Mouse (Mus musculus) megakaryocyte progenitor cell, adult 5-6 weeks (primary cell): Measurements from ENCODE around the gene Adgrv1. TPM values are rescaled to one million over a fixed set of nuclear protein-coding genes. Genes with fewer than 3 reads are reported as not detected.
"Not testable (repeated sequence)": the region's sequence is repeated elsewhere in the genome, so short reads cannot be mapped to it uniquely, and the experiment has no call there.

ENCODE experiments used
- ATAC-seq: replicated peaks from 2 replicates; pipeline ENCODE4 v1.8.0; 2016; ENCODE audit warnings: mild to moderate bottlenecking, moderate TSS enrichment, inconsistent platforms; ENCODE audit not compliant: poor library complexity
- total RNA-seq, 2 experiments: library from RNA; stranded (forward) in 1 of 2; stranded (reverse) in 1 of 2; fragments of 157-497, 149-512 nt in 1 of 2; fragments of 200-1000 nt in 1 of 2; gene quantifications; 2 replicates each; pipeline versions ENCODE4 v1.2.3 to v1.2.4; 2015 to 2017

Adgrv1 gene
- total RNA-seq, 2 experiments from 2014 or later, result not detected

DNA sequence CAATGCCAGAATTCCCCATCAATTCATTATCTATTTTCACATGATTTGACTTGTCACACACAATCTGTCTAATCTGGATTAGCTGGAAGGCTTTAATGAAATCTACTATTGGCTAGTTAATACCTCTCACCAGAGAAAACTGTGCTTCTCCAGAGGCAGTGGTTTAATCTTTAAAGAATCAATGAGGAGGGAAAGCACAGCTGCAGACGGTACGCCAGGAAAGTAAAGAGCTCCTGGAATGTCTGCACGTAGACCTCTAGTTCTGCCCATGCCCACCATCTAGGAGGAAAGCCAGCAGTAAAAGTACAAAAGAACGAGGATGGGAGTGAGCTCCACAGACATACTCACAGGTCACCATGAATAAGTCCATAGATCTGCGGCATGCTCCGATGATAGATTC is 362.6 kb downstream of the Adgrv1 start:
- ATAC-seq, result no peak

DNA sequence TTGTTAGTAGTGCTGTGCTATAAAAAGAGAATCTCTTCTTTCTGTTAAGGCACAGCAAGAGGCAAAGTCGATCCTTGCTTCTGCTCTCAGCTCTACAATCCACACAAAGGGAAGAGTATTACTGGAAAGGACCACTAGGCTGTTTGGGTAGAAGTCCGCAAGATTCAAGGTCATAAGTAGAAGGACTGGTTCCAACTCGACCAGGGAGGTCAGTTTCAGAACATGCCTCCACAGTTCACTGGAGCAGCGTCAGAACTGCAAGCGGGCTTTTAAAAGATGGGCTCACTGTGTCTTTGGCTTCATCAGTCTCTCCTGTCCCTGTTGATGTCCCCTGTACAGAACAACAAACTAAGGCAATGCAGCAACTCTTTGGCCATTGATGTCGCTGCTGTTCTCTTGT is 363.9 kb downstream of the Adgrv1 start:
- ATAC-seq, result no peak

DNA sequence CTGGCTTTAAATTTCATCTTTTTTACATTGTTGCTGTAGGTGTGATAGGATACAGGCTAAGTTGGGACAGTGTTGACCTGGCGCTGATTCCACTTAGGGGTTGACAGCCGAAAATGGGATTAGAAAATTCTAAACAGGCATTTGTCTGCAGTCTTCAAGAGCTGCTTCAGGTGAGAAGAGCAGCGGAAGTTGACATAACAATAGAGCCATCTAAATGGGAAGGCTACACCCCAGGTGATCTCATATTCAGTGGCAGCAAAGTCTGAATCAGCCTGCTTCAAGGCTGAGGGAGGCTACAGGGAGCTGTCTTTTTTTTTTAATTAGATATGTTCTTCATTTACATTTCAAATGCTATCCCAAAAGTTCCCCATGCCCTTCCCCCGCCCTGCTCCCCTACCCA is 365.5 kb downstream of the Adgrv1 start:
- ATAC-seq, result not testable (repeated sequence)

DNA sequence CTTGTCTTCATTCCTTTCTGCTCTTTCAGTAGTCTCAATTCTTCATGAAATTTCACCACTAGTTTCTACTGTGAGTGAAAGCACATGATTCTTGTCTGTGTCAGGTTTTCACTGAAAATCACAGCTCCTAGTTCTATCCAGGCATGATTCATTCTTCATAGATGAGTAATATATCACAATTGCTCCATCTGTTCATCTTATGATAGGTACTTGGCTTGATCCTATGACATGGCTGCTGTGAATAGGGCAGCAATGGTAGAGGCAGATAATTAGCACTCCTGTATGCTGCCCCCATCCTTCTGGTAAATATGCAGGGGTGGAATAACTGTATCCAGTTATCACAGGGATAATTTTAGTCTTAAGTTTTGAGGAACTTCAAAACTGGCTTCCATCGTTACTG is 368.5 kb downstream of the Adgrv1 start:
- ATAC-seq, result no peak

DNA sequence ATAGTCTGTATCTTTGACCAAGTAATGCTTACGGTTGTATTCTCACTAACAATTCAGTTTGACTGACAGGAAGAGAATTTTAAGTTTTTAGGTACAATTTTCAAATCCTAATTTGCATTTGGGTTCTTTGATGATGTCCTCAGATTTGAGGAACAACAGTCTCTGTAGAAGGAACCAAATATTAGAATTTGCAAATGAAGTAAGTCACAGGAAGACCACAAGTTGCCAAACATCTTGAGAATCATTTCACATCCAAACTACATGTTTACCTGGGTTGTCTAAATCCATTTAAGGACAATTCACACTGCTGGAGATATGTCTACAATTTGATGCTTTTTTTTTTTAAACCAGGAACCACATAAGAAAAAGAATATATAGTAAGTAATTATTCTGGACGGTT is 391.8 kb downstream of the Adgrv1 start:
- ATAC-seq, result peak; percentile 32

DNA sequence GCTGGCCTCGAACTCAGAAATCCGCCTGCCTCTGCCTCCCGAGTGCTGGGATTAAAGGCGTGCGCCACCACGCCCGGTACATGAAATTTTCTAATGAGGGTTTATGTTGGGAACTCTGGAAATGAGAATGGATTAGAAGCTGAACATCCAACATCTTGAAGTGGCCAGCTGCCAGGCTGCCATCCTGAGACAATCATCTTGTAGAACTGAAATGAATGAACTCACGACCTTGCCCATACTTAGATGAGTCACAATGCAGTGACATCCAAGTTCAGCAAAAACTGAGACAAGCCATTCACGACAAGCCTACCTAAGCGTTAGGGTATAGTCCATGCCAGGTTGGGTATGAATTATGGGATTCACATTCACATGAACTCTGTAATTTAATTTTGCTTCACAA is 393.1 kb downstream of the Adgrv1 start:
- ATAC-seq, result no peak

DNA sequence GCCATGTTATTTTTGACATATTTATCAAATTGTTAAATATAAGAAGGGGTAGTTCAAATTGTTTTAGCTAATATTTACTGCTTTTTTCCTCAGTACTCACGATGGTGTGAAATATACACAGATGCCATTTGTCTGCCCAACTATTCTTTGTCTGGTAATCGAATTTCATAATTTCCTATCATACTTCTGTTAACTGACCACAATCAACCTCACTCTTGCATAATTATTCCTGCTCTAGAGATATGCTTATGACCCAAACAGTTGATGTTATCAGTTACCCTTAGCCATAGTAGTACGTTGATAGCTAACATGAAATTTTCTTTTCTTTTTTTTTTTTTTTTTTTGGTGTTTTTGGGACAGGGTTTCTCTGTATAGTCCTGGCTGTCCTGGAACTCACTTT is 393.5 kb downstream of the Adgrv1 start:
- ATAC-seq, result peak; percentile 81

DNA sequence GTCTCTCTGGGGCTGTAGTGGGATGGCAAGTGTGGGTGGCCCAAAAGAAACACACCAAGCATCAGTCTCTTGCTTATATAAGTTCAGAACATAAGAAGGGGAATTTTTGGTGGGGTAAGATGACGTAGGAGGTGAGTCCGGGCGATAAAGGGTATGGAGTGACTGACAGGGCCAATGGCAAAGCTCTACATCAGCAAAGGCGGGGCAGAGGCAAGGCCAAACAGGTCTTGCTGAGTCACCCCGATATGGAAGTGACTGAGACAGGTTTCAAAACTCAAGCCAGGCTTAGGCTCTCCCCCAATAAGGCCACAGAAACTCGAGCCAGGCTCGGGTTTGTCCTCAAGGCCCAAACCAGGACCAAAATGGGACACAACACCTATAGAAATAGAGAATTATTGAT is 394.1 kb downstream of the Adgrv1 start:
- peak; percentile 21 for ATAC-seq

DNA sequence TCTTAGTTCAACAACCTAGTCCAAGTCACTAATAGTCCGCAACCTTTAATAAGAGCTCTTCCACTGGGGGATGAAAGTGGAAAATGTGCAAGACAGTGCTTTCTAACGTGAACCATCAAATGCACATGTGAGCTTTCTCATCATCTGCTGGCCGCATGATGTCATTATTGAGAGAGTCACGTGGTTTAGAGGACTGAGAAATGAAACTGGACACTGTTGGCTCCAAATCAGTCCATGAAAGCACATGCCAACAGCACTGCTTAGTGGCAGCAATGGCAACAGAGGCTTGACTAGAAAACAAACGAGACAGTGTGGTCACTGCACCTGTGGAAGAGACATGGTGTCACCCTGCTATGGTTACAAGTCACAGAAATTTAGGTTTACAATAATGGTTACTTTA is 395.0 kb downstream of the Adgrv1 start:
- peak; percentile 11; the same call in 1 of the 2 replicates for ATAC-seq

DNA sequence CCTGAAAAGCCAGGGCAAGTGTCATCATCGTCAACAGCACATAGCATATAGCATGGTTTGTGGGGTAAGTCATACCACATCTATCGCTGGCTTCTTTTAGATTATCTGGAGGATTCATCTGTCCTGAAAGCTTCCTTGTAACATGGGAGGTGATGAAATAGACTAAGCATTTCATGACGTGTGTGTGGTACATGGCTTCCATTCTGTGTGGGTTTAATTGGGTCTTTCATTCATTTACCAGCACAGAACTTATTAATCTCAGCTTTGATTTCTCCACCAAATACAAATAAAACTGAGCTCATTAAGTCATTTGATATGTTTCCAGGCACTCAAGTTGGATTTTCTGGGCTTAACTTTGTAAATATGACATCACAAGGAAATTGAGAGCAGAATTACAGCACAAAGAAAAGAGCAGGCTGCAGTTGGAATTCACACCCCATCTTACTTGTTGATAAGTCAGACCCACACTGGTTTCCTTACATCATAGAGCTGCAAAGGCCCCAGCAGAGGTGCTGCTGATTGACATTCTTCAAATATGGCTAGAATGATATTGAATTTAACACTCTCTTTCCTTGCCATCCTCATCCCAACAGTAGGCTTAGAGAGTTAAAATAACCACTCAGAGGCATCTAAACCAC is 396.1 kb downstream of the Adgrv1 start:
- ATAC-seq, result no peak

DNA sequence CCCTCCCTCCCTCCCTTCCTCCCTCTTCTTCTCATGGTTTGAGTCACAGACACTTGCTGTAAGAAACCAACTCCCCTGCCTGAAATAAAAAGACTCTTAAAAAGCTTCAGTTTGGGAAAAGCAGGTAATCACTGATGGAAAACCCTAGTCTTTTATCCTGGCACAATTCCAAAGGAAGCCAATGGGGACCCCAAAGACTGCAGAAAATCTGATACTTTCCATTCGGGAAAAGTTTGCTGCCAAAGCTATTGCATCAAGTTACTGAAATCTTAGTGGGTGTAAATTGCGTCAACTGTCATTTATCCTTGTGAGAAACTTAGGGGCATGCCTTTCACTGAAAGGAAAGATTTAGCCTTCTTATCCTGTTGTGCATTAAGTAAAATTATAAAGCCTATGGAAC is 398.9 kb downstream of the Adgrv1 start:
- no peak for ATAC-seq

DNA sequence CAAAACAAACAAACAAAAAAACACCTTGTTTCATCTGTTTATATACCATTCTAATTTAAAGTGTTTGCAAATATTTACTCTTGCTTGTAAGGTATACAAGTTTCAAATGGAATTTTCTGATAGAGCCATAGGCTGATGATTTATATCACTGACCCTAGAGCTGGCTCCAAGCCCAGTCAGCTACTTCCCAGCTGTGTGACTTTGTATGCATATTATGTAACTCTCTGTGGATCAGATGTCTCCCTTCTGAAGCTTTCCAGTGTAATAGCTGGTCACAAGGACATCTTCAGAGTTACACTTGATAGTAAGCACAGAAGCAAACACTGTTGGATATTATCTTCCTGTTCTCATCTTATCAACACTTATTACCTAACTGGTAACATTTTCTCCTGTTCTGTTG is 400.1 kb downstream of the Adgrv1 start:
- peak; percentile 53 for ATAC-seq

DNA sequence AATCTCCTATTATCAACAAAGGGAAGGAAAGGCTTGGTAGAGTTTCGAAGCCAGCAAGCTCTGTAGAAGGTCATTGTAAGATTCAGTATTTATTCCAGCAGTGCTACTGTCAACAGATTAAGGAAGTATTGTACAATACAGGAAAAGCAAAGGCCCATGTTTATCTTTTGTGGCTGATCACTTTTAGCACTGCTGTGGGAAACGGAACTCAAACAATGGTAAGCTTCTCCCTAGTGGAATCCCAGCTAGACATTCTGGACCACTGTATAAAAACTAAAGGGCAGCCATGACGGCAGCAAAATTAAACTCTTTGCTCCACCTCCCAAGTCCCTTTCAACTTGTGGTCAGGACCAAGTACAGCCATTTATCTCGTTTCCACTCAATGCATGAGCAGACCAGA is 402.8 kb downstream of the Adgrv1 start:
- ATAC-seq, result peak; percentile 79

DNA sequence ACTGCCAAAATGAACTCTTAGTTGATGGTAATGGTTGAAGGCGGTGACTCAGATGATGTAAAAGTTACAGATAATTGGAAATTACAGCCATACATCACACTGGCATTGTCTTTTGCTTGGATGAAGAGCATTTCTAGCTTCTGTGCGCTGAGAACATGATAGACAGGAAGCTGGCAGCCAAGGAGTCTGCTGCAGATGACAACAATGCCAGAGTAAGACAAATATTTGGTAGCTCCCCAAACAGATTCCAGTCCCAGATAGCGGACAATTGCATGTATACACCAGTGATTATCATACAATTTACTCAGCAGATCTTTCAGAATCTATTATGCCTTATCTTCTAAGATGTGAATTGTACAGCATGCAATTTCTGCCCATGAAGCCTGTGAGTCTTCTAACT is 409.2 kb downstream of the Adgrv1 start:
- no peak for ATAC-seq

DNA sequence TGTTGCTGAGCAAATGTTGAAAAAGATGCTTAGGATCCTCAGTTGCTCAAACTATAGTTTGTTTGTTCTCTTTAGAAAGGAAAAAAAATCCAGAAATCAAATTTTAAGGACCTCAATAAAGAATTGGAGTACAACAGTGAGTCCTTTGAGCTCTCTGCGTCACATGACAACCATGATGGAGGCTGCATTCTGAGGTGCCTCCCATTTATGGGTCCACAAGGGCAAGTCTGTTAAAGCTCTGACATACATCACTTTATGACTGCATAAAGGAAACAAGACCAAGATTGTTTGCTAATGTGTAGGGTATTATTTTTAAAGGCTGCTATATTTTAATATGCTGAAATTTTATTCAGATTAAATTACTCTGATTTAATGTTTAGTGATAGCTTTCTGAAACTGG is 410.6 kb downstream of the Adgrv1 start:
- ATAC-seq, result no peak

DNA sequence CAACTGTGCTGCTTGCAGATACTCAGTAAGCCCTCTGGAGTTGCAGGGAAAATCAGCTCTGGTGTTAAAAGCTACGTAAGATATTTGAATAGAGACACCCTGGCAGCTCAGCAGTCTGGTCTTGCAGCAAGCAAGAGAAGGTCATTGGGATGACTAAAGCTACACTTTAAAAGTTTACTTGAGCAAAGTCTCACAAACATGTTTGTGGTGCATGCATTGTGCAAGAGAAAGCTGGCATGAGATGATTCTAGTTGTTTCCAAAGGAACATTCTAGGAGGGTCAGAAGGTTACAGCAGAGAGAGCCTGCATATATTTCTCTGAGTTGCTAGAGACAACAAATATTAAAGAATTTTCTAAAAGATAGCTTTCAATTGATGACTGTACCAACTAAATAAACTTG is 421.5 kb downstream of the Adgrv1 start:
- no peak for ATAC-seq

DNA sequence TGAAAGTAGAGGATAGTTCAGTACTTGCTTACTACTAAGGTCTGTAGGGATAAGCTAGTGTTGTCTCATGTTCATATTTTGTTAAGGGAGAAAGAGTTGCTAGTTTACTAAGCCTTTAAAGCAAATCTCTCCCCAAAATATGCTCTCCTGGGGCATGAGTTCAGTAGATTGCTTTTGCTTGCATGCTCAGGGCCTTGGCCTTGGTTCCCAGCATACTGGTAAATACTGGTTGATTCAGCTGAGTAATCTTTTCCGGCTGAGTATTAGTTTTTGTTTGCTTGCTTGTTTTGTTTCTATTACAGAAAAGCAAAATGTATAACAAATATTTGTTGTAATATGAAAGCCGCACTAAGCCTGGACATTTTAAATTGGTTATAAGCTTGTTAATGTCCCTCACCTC is 422.4 kb downstream of the Adgrv1 start:
- ATAC-seq, result no peak

DNA sequence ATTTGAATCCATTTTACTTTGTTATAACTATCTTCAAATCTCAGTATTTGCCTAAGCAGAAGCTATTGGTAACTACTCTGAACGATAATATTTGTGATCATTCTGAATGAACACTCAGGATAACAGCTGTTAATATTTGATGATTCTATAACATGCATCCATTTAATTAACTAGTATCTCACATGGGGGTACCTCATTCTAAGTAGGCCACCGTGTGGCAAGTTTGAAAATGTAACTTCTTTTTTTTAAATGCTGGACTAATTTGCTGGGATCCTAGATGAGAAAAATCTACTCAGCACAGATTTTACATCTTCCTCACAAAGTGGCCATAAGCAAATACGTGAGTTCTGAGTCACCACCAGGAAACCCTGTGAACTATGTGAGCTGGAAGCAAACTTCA is 423.1 kb downstream of the Adgrv1 start:
- no peak for ATAC-seq

DNA sequence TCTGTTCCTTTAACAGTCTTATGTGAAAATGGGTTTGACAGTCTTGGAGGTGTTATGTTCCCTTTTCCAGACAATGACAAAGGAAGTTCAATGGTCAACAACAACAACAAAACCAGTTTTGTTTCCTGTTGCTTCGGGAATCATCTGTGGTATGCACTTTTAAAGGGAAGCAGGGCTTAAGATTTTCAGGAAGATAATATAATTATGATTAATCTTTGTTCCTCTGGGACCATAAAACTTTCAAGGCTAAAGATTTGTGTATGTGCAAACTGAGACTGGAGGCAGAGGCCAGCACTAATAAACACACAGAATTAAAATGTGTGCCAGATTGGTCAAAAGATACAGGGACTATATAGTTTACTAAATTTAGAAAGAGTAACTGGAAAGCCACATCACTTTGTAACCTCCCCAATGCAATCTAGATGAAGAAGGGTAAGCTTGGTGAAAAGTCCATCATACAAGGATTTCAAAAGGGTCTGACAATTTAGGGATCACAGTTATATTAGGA is 424.8 kb downstream of the Adgrv1 start:
- ATAC-seq, result no peak

DNA sequence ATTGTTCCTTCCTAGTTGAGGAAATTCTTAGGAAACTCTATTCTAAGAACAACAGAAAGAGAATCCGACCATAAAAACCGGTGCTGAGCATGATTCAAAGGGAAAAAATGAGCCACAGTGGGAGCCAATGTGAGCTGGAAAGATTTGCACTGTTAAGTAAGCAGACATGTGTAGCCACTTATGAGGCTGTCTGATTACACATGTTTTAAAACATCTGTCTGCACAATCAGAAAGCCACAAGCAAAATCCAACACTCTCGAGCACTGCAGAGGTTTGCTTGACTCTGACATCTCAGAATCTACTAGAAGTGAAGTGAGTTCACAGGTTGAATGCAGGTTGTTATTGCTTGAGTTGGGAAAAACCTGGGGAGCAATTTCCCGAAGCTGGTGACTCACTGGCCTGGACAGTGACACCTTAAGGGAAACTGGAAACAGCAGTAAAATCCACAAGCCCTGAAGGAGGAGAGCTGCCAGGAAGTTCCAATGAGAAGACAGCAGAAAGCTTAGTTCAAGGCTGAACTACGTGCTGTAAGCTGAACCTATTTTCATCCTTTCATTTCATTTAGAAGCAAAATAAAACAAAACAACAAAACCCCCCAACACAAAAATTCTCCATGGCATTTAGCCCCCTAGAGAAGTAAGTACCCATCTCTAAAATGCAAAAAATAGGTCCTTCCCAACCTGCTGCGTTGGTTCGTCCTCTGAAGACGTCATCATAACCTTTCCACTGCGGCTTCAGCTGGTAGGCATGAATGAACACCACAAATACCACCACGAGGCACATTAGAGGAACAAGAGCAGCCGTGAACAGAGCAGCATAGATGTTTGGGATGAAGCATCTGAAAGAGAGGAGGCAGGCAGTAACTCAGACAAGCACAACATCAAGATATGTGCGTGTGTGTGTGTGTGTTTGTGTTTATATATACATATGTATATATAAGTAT is 450.7 kb downstream of the Adgrv1 start:
- no peak for ATAC-seq

DNA sequence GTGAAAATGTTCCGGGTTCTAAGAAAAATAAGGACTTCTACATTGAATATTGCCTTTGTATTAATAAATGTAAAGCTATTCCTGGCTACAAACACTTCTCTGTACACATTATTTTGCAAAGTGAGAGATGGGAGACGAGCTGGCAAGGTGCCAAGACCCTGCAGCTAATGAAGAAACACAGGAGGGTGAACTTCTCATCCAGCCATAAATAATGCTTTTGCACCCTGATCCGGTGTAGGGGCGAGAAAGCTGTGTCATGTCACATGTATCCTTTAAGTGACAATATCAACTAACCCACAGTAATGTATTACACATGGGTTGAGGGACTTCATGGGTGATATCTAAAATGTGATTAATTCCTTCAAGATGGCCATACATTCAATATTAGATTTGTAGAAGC is 451.5 kb downstream of the Adgrv1 start:
- ATAC-seq, result no peak

DNA sequence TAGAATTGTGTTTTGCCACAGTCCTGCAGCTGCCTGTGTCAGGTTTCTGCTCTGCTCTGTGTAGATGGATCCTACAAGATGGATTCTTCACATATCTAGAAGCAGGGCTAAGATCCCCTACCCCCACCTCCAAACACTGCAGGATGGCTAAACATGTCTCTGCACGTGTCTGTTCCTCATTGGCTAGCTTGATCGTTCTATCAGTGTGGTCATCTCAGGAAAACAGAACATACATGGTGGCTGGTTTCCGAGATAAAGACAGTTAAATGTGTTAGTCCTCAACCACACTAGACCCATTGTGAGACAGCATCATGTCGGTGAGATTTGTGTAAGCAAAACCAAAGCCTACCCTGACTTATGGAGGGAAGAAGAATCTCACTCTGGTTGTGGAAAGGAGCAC is 456.1 kb downstream of the Adgrv1 start:
- peak; percentile 74 for ATAC-seq
